Mouse (Mus musculus): ENCODE measurements around the gene Sowahc. TPM values are rescaled to one million over a fixed set of nuclear protein-coding genes. Genes with fewer than 3 reads are reported as not detected.

Gene Sowahc
- 1.1 and 3.1 TPM in 2 replicates for polyA plus RNA-seq (2011; ENCODE audit: insufficient read depth, insufficient read length, low replicate concordance, missing spikeins)

GRCm38 (mm10) chr10:59221473-59222270 is at the start of gene Sowahc, which contains the start of gene Sept10:
Gene Sowahc, plus strand, starts transcription at chr10:59221953.
Gene Sept10, minus strand, starts transcription at chr10:59221847.
- H3K4me1 ChIP-seq (ENCODE audit: control insufficient read depth, insufficient read depth, low read length) = no peaks in the 10 kb centered on the region
- H3K27ac ChIP-seq (ENCODE audit: control insufficient read depth, insufficient read depth, low read depth, low read length, poor library complexity) = peak within 1 kb of the TSS; percentile 85
- peak within 1 kb of the TSS; percentile 91 for H3K4me3 ChIP-seq (replicated peaks; ENCODE audit: control insufficient read depth, low read depth, low read length)
- WGBS = under 1% methylated on average over 84 of the region's 84 CpGs
- TF ChIP-seq POLR2A (IDR thresholded peaks at IDR 0.05; ENCODE audit: borderline replicate concordance, control insufficient read depth, low read depth, low read length) (peak; percentile 45; the same call in 1 of the 2 replicates), CTCF (IDR thresholded peaks at IDR 0.05; ENCODE audit: control insufficient read depth, insufficient read depth, low read length) (no peak)

- TF ChIP-seq CTCF (IDR thresholded peaks at IDR 0.05; ENCODE audit: control insufficient read depth, insufficient read depth, low read length) (no peak), POLR2A (IDR thresholded peaks at IDR 0.05; ENCODE audit: borderline replicate concordance, control insufficient read depth, low read depth, low read length) (no peak)
- no peaks in the 10 kb centered on the region for H3K4me1 ChIP-seq (ENCODE audit: control insufficient read depth, insufficient read depth, low read length)
- H3K4me3 ChIP-seq (replicated peaks; ENCODE audit: control insufficient read depth, low read depth, low read length) = no peak overlapping the region
- WGBS = 78% methylated on average over 1 of the region's 1 CpGs
- no peak overlapping the region for H3K27ac ChIP-seq (ENCODE audit: control insufficient read depth, insufficient read depth, low read depth, low read length, poor library complexity)
Measured at GRCm38 (mm10) chr10:59172539-59172938, 49.2 kb upstream of the Sowahc start.

GRCm38 (mm10) chr10:59179620-59180019 is 42.1 kb upstream of the Sowahc start:
- 54% methylated on average over 3 of the region's 3 CpGs for WGBS
- no peak overlapping the region for H3K4me3 ChIP-seq (replicated peaks; ENCODE audit: control insufficient read depth, low read depth, low read length)
- H3K27ac ChIP-seq (ENCODE audit: control insufficient read depth, insufficient read depth, low read depth, low read length, poor library complexity) = no peak overlapping the region
- no peak for TF ChIP-seq CTCF (IDR thresholded peaks at IDR 0.05; ENCODE audit: control insufficient read depth, insufficient read depth, low read length)
- no peak for TF ChIP-seq POLR2A (IDR thresholded peaks at IDR 0.05; ENCODE audit: borderline replicate concordance, control insufficient read depth, low read depth, low read length)
- no peaks in the 10 kb centered on the region for H3K4me1 ChIP-seq (ENCODE audit: control insufficient read depth, insufficient read depth, low read length)

GRCm38 (mm10) chr10:59182306-59182705 is 39.4 kb upstream of the Sowahc start:
- H3K4me3 ChIP-seq (replicated peaks; ENCODE audit: control insufficient read depth, low read depth, low read length) = no peak overlapping the region
- TF ChIP-seq CTCF (IDR thresholded peaks at IDR 0.05; ENCODE audit: control insufficient read depth, insufficient read depth, low read length) (no peak), POLR2A (IDR thresholded peaks at IDR 0.05; ENCODE audit: borderline replicate concordance, control insufficient read depth, low read depth, low read length) (no peak)
- no peak overlapping the region for H3K27ac ChIP-seq (ENCODE audit: control insufficient read depth, insufficient read depth, low read depth, low read length, poor library complexity)
- WGBS = 73% methylated on average over 3 of the region's 3 CpGs
- H3K4me1 ChIP-seq (ENCODE audit: control insufficient read depth, insufficient read depth, low read length) = no peaks in the 10 kb centered on the region

- Histone ChIP-seq H3K4me3 (replicated peaks; ENCODE audit: control insufficient read depth, low read depth, low read length) (no peak overlapping the region), H3K4me1 (ENCODE audit: control insufficient read depth, insufficient read depth, low read length) (no peaks in the 10 kb centered on the region; the same call in 1 of the 2 replicates), H3K27ac (ENCODE audit: control insufficient read depth, insufficient read depth, low read depth, low read length, poor library complexity) (no peak overlapping the region)
- TF ChIP-seq CTCF (IDR thresholded peaks at IDR 0.05; ENCODE audit: control insufficient read depth, insufficient read depth, low read length) (no peak), POLR2A (IDR thresholded peaks at IDR 0.05; ENCODE audit: borderline replicate concordance, control insufficient read depth, low read depth, low read length) (no peak)
- WGBS = 71% methylated on average over 5 of the region's 5 CpGs
Measured at GRCm38 (mm10) chr10:59194891-59195290, 26.9 kb upstream of the Sowahc start.

- no peaks in the 10 kb centered on the region; the same call in 1 of the 2 replicates for H3K4me1 ChIP-seq (ENCODE audit: control insufficient read depth, insufficient read depth, low read length)
- no peak overlapping the region for H3K27ac ChIP-seq (ENCODE audit: control insufficient read depth, insufficient read depth, low read depth, low read length, poor library complexity)
- no peak overlapping the region for H3K4me3 ChIP-seq (replicated peaks; ENCODE audit: control insufficient read depth, low read depth, low read length)
- 86% methylated on average over 3 of the region's 3 CpGs for WGBS
- TF ChIP-seq CTCF (IDR thresholded peaks at IDR 0.05; ENCODE audit: control insufficient read depth, insufficient read depth, low read length) (no peak), POLR2A (IDR thresholded peaks at IDR 0.05; ENCODE audit: borderline replicate concordance, control insufficient read depth, low read depth, low read length) (no peak)
Measured at GRCm38 (mm10) chr10:59196763-59197162, 25.0 kb upstream of the Sowahc start.

GRCm38 (mm10) chr10:59200011-59200410 is 21.7 kb upstream of the Sowahc start:
- no peak overlapping the region for H3K27ac ChIP-seq (ENCODE audit: control insufficient read depth, insufficient read depth, low read depth, low read length, poor library complexity)
- H3K4me3 ChIP-seq (replicated peaks; ENCODE audit: control insufficient read depth, low read depth, low read length) = no peak overlapping the region
- TF ChIP-seq CTCF (IDR thresholded peaks at IDR 0.05; ENCODE audit: control insufficient read depth, insufficient read depth, low read length) = no peak
- TF ChIP-seq POLR2A (IDR thresholded peaks at IDR 0.05; ENCODE audit: borderline replicate concordance, control insufficient read depth, low read depth, low read length) = no peak
- no peaks in the 10 kb centered on the region; the same call in 1 of the 2 replicates for H3K4me1 ChIP-seq (ENCODE audit: control insufficient read depth, insufficient read depth, low read length)

- WGBS = 3% methylated on average over 39 of the region's 39 CpGs
- Histone ChIP-seq H3K4me3 (replicated peaks; ENCODE audit: control insufficient read depth, low read depth, low read length) (peak overlapping the region; percentile 91), H3K27ac (ENCODE audit: control insufficient read depth, insufficient read depth, low read depth, low read length, poor library complexity) (peak overlapping the region; percentile 85), H3K4me1 (ENCODE audit: control insufficient read depth, insufficient read depth, low read length) (no peaks in the 10 kb centered on the region)
- TF ChIP-seq POLR2A (IDR thresholded peaks at IDR 0.05; ENCODE audit: borderline replicate concordance, control insufficient read depth, low read depth, low read length) (no peak), CTCF (IDR thresholded peaks at IDR 0.05; ENCODE audit: control insufficient read depth, insufficient read depth, low read length) (no peak)
Measured at GRCm38 (mm10) chr10:59220824-59221472, 805 bp upstream of the Sowahc start.
